Mouse (Mus musculus) MEL (cell line): Measurements from ENCODE around the gene Vsx2. TPM values are rescaled to one million over a fixed set of nuclear protein-coding genes. Genes with fewer than 3 reads are reported as not detected.
A peak's percentile ranks its signal among the peaks of the same experiment; 100 is the strongest.

Experiments
- DNase-seq: peaks from one replicate; pipeline ENCODE4 v3.0.0; 2011; ENCODE audit warnings: low read depth, low spot score
- H3K27ac ChIP-seq: 2 replicates; pipeline ENCODE4 v1.5.1; 2012; ENCODE audit warnings: low read depth, mild to moderate bottlenecking, control low read depth, low read length, moderate library complexity; ENCODE audit not compliant: control insufficient read depth
- H3K27me3 ChIP-seq, 2 experiments: fragments of 150-350 bp in 1 of 2; sonication (generic) in 1 of 2; 2 replicates each; pipeline ENCODE4 v1.6.1; 2012; ENCODE audit warnings: low read length in 2 of 2, mild to moderate bottlenecking in 2 of 2, improper control_type of control experiment in 1 of 2, moderate library complexity in 1 of 2; ENCODE audit not compliant: insufficient read depth in 2 of 2, control insufficient read depth in 1 of 2
- H3K36me3 ChIP-seq, 2 experiments: 2 replicates each; pipeline ENCODE4 v1.6.1; 2012 to 2014; ENCODE audit warnings: low read length in 2 of 2, improper control_type of control experiment in 1 of 2, inconsistent platforms in 1 of 2, mild to moderate bottlenecking in 1 of 2; ENCODE audit not compliant: insufficient read depth in 2 of 2, control insufficient read depth in 1 of 2
- H3K4me1 ChIP-seq, 2 experiments: fragments of 150-350 bp in 1 of 2; sonication (generic) in 1 of 2; 2 replicates each; pipeline ENCODE4 v1.6.1; 2012; ENCODE audit warnings: low read length in 2 of 2, improper control_type of control experiment in 1 of 2, mild to moderate bottlenecking in 1 of 2; ENCODE audit not compliant: insufficient read depth in 2 of 2, control insufficient read depth in 1 of 2
- H3K4me3 ChIP-seq, 2 experiments: fragments of 150-350 bp in 1 of 2; sonication (generic) in 1 of 2; 2 replicates each; pipeline ENCODE4 v1.5.1; 2012; ENCODE audit warnings: low read depth in 2 of 2, low read length in 2 of 2, mild to moderate bottlenecking in 2 of 2, moderate library complexity in 2 of 2, control low read depth in 1 of 2, improper control_type of control experiment in 1 of 2; ENCODE audit not compliant: control insufficient read depth in 1 of 2, insufficient read depth in 1 of 2
- H3K79me2 ChIP-seq: 2 replicates; pipeline ENCODE4 v1.6.1; 2012; ENCODE audit warnings: mild to moderate bottlenecking, low read length, moderate library complexity; ENCODE audit not compliant: control insufficient read depth, poor library complexity, insufficient read depth
- H3K9ac ChIP-seq: 2 replicates; pipeline ENCODE4 v1.6.1; 2012; ENCODE audit warnings: low read depth, mild to moderate bottlenecking, control low read depth, low read length, moderate library complexity; ENCODE audit not compliant: control insufficient read depth, poor library complexity, severe bottlenecking
- H3K9me3 ChIP-seq: fragments of 150-350 bp; sonication (generic); replicated peaks from 2 replicates; pipeline ENCODE4 v1.6.1; 2012; ENCODE audit warnings: mild to moderate bottlenecking, low read length, improper control_type of control experiment, moderate library complexity; ENCODE audit not compliant: insufficient read depth
- CTCF ChIP-seq, 3 experiments: IDR thresholded peaks in 2 of 3; conservative IDR thresholded peaks in 1 of 3; 2 replicates each; pipeline ENCODE4 v1.5.1; 2011 to 2012; ENCODE audit warnings: low read length in 3 of 3, low read depth in 2 of 3, mild to moderate bottlenecking in 2 of 3, improper control_type of control experiment in 1 of 3, inconsistent platforms in 1 of 3, mixed read lengths in 1 of 3, moderate library complexity in 1 of 3; ENCODE audit not compliant: control insufficient read depth in 1 of 3, insufficient read depth in 1 of 3, poor library complexity in 1 of 3, severe bottlenecking in 1 of 3
- E2F4 ChIP-seq: IDR thresholded peaks from 2 replicates; pipeline ENCODE4 v1.6.1; 2011; ENCODE audit warnings: low read depth, low read length, improper control_type of control experiment, borderline replicate concordance
- EP300 ChIP-seq, 2 experiments: IDR thresholded peaks; 2 replicates each; pipeline ENCODE4 v1.6.1; 2011; ENCODE audit warnings: improper control_type of control experiment in 2 of 2, low read length in 2 of 2, low read depth in 1 of 2, mild to moderate bottlenecking in 1 of 2
- ETS1 ChIP-seq: IDR thresholded peaks from 2 replicates; pipeline ENCODE4 v1.6.1; 2012; ENCODE audit warnings: low read depth, mild to moderate bottlenecking, inconsistent platforms, low read length, improper control_type of control experiment, moderate library complexity
- GATA1 ChIP-seq: IDR thresholded peaks from 2 replicates; pipeline ENCODE4 v1.6.1; 2011; ENCODE audit warnings: low read depth, low read length, improper control_type of control experiment
- KAT2A ChIP-seq: conservative IDR thresholded peaks from 2 replicates; pipeline ENCODE4 v1.6.1; 2012; ENCODE audit warnings: low read depth, low read length, improper control_type of control experiment, inconsistent platforms
- MAFK ChIP-seq: IDR thresholded peaks from 2 replicates; pipeline ENCODE4 v1.6.1; 2011; ENCODE audit warnings: low read depth, mild to moderate bottlenecking, low read length, improper control_type of control experiment, borderline replicate concordance
- MAX ChIP-seq: IDR thresholded peaks from 2 replicates; pipeline ENCODE4 v1.6.1; 2011; ENCODE audit warnings: low read length, improper control_type of control experiment
- MAZ ChIP-seq: IDR thresholded peaks from 2 replicates; pipeline ENCODE4 v1.6.1; 2012; ENCODE audit warnings: low read depth, mild to moderate bottlenecking, inconsistent platforms, low read length, improper control_type of control experiment
- MXI1 ChIP-seq: IDR thresholded peaks from 2 replicates; pipeline ENCODE4 v1.6.1; 2011; ENCODE audit warnings: mild to moderate bottlenecking, low read depth, low read length, improper control_type of control experiment
- NELFE ChIP-seq: IDR thresholded peaks from 2 replicates; pipeline ENCODE4 v1.6.1; 2011; ENCODE audit warnings: low read depth, low read length, improper control_type of control experiment
- NRF1 ChIP-seq: IDR thresholded peaks from 2 replicates; pipeline ENCODE4 v1.6.1; 2014; ENCODE audit warnings: low read depth, mild to moderate bottlenecking, inconsistent platforms, low read length, improper control_type of control experiment, moderate library complexity; ENCODE audit not compliant: poor library complexity, insufficient read depth, severe bottlenecking
- POLR2AphosphoS2 ChIP-seq: IDR thresholded peaks from 2 replicates; pipeline ENCODE4 v1.6.1; 2011; ENCODE audit warnings: low read length, improper control_type of control experiment
- POLR2AphosphoS5 ChIP-seq: IDR thresholded peaks from 2 replicates; pipeline ENCODE4 v1.6.1; 2012; ENCODE audit warnings: low read depth, borderline replicate concordance, mild to moderate bottlenecking, inconsistent platforms, low read length, moderate library complexity, mixed read lengths
- RAD21 ChIP-seq: IDR thresholded peaks from 2 replicates; pipeline ENCODE4 v1.6.1; 2011; ENCODE audit warnings: mild to moderate bottlenecking, low read depth, low read length, improper control_type of control experiment
- SIN3A ChIP-seq: IDR thresholded peaks from 2 replicates; pipeline ENCODE4 v1.6.1; 2012; ENCODE audit warnings: low read length, improper control_type of control experiment, inconsistent platforms
- SMC3 ChIP-seq: IDR thresholded peaks from 2 replicates; pipeline ENCODE4 v1.6.1; 2011; ENCODE audit warnings: low read depth, low read length, improper control_type of control experiment
- TAL1 ChIP-seq: IDR thresholded peaks from 2 replicates; pipeline ENCODE4 v1.6.1; 2012; ENCODE audit warnings: mild to moderate bottlenecking, inconsistent platforms, low read length, moderate library complexity, mixed read lengths
- TCF12 ChIP-seq: IDR thresholded peaks from 2 replicates; pipeline ENCODE4 v1.6.1; 2014; ENCODE audit warnings: low read depth, mild to moderate bottlenecking, inconsistent platforms, low read length, improper control_type of control experiment, moderate library complexity
- UBTF ChIP-seq: IDR thresholded peaks from 2 replicates; pipeline ENCODE4 v1.6.1; 2012; ENCODE audit warnings: low read depth, mild to moderate bottlenecking, inconsistent platforms, low read length, improper control_type of control experiment, moderate library complexity, borderline replicate concordance; ENCODE audit not compliant: insufficient read depth
- USF1 ChIP-seq: IDR thresholded peaks from 2 replicates; pipeline ENCODE4 v1.6.1; 2014; ENCODE audit warnings: low read depth, mild to moderate bottlenecking, inconsistent platforms, low read length, improper control_type of control experiment, moderate library complexity
- ZC3H11A ChIP-seq: IDR thresholded peaks from 2 replicates; pipeline ENCODE4 v1.6.1; 2012; ENCODE audit warnings: low read depth, mild to moderate bottlenecking, inconsistent platforms, low read length, improper control_type of control experiment
- ZMIZ1 ChIP-seq: IDR thresholded peaks from 2 replicates; pipeline ENCODE4 v1.6.1; 2012; ENCODE audit warnings: low read depth, mild to moderate bottlenecking, inconsistent platforms, low read length, improper control_type of control experiment, moderate library complexity
- polyA plus RNA-seq, 2 experiments: library from polyadenylated mRNA; stranded (reverse) in 1 of 2; unstranded in 1 of 2; fragments of >175 nt in 1 of 2; fragments of >200 nt in 1 of 2; gene quantifications; 2 replicates each; pipeline versions ENCODE4 v1.2.1 to v1.2.4; 2012; ENCODE audit warnings: low replicate concordance in 2 of 2, low read depth in 1 of 2; ENCODE audit not compliant: insufficient read length in 2 of 2, insufficient read depth in 1 of 2, missing spikeins in 1 of 2
- total RNA-seq: library from RNA; depleted of rRNA; stranded (reverse); fragments of 300-350 nt; gene quantifications from 2 replicates; pipeline ENCODE4 v1.2.3, GENCODE M21; 2012

Gene Vsx2
- total and polyA plus RNA-seq, 3 experiments, result not detected

DNA sequence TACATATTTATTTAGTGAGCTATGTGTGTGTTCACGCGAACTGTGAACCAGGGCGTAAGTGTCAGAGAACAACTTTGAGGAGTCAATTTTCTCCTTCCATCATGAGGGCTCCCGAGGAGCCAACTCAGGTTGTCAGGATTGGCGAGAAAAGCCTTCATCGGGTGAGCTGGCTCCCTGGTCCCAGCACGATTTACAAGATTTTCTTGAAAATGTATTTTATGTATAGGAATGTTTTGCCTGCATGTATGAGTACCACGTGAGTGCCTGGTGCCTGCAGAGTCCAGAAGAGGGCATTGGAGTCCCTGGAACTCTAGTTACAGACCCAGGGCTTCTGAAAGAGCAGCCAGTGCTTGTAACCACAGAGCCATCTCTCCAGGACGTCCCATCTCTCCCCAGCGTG is 48.1 kb downstream of the Vsx2 start:
- H3K9me3 ChIP-seq, result no peaks in the 10 kb centered on the region
- peaks cover 0 to 2% of the 10 kb centered on the region in 2 experiments; a peak in 1 of 4 replicates for H3K36me3 ChIP-seq
- H3K9ac ChIP-seq, result peak overlapping the region; percentile 86
- peaks cover 1% of the 10 kb centered on the region; the same call in 1 of the 2 replicates for H3K79me2 ChIP-seq
- H3K4me1 ChIP-seq, result peaks cover 0 to 3% of the 10 kb centered on the region in 2 experiments; a peak in 2 of 4 replicates
- H3K4me3 ChIP-seq, result peak overlapping the region; percentile 68 to 98
- H3K27ac ChIP-seq, result peak overlapping the region; percentile 57
- peak; percentile 66 for DNase-seq
- H3K27me3 ChIP-seq, result no peaks in the 10 kb centered on the region
- TF ChIP-seq MXI1 (peak; percentile 54), ZC3H11A (no peak), CTCF (IDR thresholded peaks at IDR 0.05 in 2 of 3, conservative IDR thresholded peaks at IDR 0.05 in 1 of 3; ENCODE audit: control insufficient read depth in 1 of 3, insufficient read depth in 1 of 3, low read depth in 2 of 3, low read length in 3 of 3, poor library complexity in 1 of 3, severe bottlenecking in 1 of 3) (peak in 2 of 3 experiments; percentile 32 to 34; a peak in 3 of 6 replicates), USF1 (peak; percentile 75), MAX (peak; percentile 48; the same call in 1 of the 2 replicates)

DNA sequence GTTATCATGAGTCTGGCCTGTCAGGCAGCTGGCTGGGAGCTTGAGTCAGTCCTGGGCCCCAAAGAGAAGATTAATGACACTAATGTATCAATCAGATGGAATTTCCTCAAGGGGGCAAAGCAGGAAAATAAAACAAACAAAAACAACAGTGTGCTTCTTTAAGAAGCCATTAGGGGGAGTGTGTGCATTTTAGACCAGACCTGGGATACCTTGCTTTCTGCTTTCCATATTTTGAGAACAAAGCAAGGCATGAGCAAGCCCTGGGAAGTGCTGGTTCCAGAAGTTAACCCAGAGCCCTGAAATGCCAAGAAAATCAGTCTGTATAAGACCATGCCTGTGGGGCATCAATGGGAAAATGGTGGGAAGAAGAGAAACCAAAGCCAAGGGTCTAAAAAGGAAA is 51.4 kb downstream of the Vsx2 start:
- Histone ChIP-seq H3K36me3 (peaks cover 0 to 2% of the 10 kb centered on the region in 2 experiments; a peak in 1 of 4 replicates), H3K9ac (no peak overlapping the region), H3K4me1 (peaks cover 0 to 3% of the 10 kb centered on the region in 2 experiments; a peak in 2 of 4 replicates), H3K9me3 (no peaks in the 10 kb centered on the region), H3K27ac (no peak overlapping the region), H3K4me3 (no peak overlapping the region), H3K27me3 (peaks cover 4 to 8% of the 10 kb centered on the region in 2 experiments), H3K79me2 (peaks cover 1% of the 10 kb centered on the region; the same call in 1 of the 2 replicates)
- DNase-seq, result peak; percentile 45
- TF ChIP-seq ZMIZ1 (no peak), SMC3 (peak; percentile 42), CTCF (IDR thresholded peaks at IDR 0.05 in 2 of 3, conservative IDR thresholded peaks at IDR 0.05 in 1 of 3; ENCODE audit: control insufficient read depth in 1 of 3, insufficient read depth in 1 of 3, low read depth in 2 of 3, low read length in 3 of 3, poor library complexity in 1 of 3, severe bottlenecking in 1 of 3) (peak in 2 of 3 experiments; percentile 50 to 63; a peak in 4 of 6 replicates), RAD21 (peak; percentile 45), TCF12 (no peak), E2F4 (no peak), UBTF (no peak), MAX (no peak)

DNA sequence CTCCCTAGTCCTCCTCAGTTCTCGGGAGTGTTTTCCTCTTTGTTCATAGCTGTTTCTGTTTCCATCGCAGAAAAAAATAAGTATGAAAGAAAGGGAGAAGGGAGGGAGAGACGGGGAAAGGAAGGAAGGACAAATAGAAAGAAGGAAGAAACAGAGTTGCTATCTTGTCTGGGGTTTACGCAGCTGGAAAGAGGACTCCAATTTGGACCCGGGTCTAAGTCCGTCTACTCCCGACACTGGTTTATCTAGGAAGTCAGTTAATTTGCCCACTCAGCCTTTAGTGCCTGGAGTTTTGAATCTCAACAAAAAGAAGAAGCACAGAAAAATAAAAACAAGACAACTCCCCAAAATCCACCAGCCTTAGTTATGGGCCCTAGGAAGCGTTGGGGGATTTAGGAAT is 55.0 kb downstream of the Vsx2 start:
- Histone ChIP-seq H3K79me2 (no peaks in the 10 kb centered on the region), H3K4me1 (no peaks in the 10 kb centered on the region), H3K36me3 (no peaks in the 10 kb centered on the region), H3K27ac (no peak overlapping the region), H3K9ac (no peak overlapping the region), H3K4me3 (no peak overlapping the region), H3K9me3 (no peaks in the 10 kb centered on the region), H3K27me3 (peaks cover 10 to 13% of the 10 kb centered on the region in 2 experiments)
- DNase-seq, result no peak
- TF ChIP-seq EP300 (IDR thresholded peaks at IDR 0.05; ENCODE audit: low read depth in 1 of 2, low read length in 2 of 2) (no peak), KAT2A (no peak), ETS1 (no peak), MAFK (no peak), GATA1 (no peak), MAZ (no peak), NRF1 (no peak), TAL1 (no peak), NELFE (no peak), SIN3A (no peak), POLR2AphosphoS2 (no peak), POLR2AphosphoS5 (no peak)
